Mouse (Mus musculus) neural tube, embryonic 11.5 days (tissue): ENCODE results near the gene Zfp940. TPM values are rescaled to one million over a fixed set of nuclear protein-coding genes. Genes with fewer than 3 reads are reported as not detected.

ENCODE experiments used
- ATAC-seq: fragments of 200-750 bp; cut with Nextera tagmentation; 2 replicates; pipeline ENCODE4 v1.8.0; 2017; ENCODE audit warnings: moderate number of reproducible peaks, mild to moderate bottlenecking, moderate TSS enrichment, moderate library complexity; ENCODE audit not compliant: insufficient read depth, low FRiP score, low TSS enrichment
- DNase-seq: peaks from one replicate; pipeline ENCODE4 v3.0.0-alpha.2; 2015; ENCODE audit warnings: low spot score
- H3K27ac ChIP-seq: fragments of 300-500 bp; sonication (generic); 2 replicates; pipeline ENCODE4 v1.5.1; 2014; ENCODE audit warnings: low read depth, mild to moderate bottlenecking, low read length
- H3K27me3 ChIP-seq: fragments of 300-500 bp; sonication (generic); 2 replicates; pipeline ENCODE4 v1.6.1; 2014; ENCODE audit warnings: mild to moderate bottlenecking, low read length, mixed read lengths; ENCODE audit not compliant: control insufficient read depth, insufficient read depth
- H3K36me3 ChIP-seq: fragments of 300-500 bp; sonication (generic); 2 replicates; pipeline ENCODE4 v1.6.1; 2014; ENCODE audit warnings: mild to moderate bottlenecking, low read length, moderate library complexity, mixed read lengths; ENCODE audit not compliant: control insufficient read depth, insufficient read depth
- H3K4me1 ChIP-seq: fragments of 300-500 bp; sonication (generic); 2 replicates; pipeline ENCODE4 v1.6.1; 2014; ENCODE audit warnings: low read length, mixed read lengths; ENCODE audit not compliant: control insufficient read depth, insufficient read depth
- H3K4me2 ChIP-seq: fragments of 300-500 bp; sonication (generic); 2 replicates; pipeline ENCODE4 v1.6.1; 2014; ENCODE audit warnings: low read depth, mild to moderate bottlenecking, moderate library complexity
- H3K4me3 ChIP-seq: fragments of 300-500 bp; sonication (generic); 2 replicates; pipeline ENCODE4 v1.5.1; 2014; ENCODE audit warnings: low read depth, low read length
- H3K9ac ChIP-seq: fragments of 300-500 bp; sonication (generic); 2 replicates; pipeline ENCODE4 v1.6.1; 2014; ENCODE audit warnings: mild to moderate bottlenecking, low read length
- H3K9me3 ChIP-seq: fragments of 300-500 bp; sonication (generic); 2 replicates; pipeline ENCODE4 v1.6.1; 2016; ENCODE audit warnings: low read length; ENCODE audit not compliant: control insufficient read depth
- WGBS: fragments of 180-500 bp; shearing (Covaris S2); extraction: QIAGEN DNeasy Blood & Tissue Kit; methylation state at CpG from one replicate; pipeline ENCODE4 v1.1.7; 2014; 5-methylcytosine and 5-hydroxymethylcytosine counted together
- polyA plus RNA-seq: library from polyadenylated mRNA; unstranded; fragments of >200 nt; fragmentation: Nextera tagmentation; extraction: Ambion mirVana; gene quantifications from 2 replicates; pipeline ENCODE4 v1.2.1, GENCODE M21; 2014

Zfp940 gene
- polyA plus RNA-seq, 1 experiment from 2014 or later = 12.4 TPM

GRCm38 (mm10) chr7:29785023-29785422 lies 68.4 kb downstream of the Zfp940 start:
- H3K4me1 ChIP-seq = peaks cover 7% of the 10 kb centered on the region
- DNase-seq (no peak), ATAC-seq (no peak)
- no peak overlapping the region for H3K27ac ChIP-seq
- H3K9me3 ChIP-seq = no peaks in the 10 kb centered on the region; the same call in 1 of the 2 replicates
- H3K9ac ChIP-seq = 0 out of 2 replicates have a peak overlapping the region, but pooled peaks have one; percentile 4
- no peaks in the 10 kb centered on the region for H3K27me3 ChIP-seq
- H3K36me3 ChIP-seq = peaks cover 5% of the 10 kb centered on the region
- WGBS = 66% methylated on average over 8 of the region's 8 CpGs
- peak overlapping the region; percentile 83 for H3K4me3 ChIP-seq
- peak overlapping the region; percentile 81 for H3K4me2 ChIP-seq

GRCm38 (mm10) chr7:29783871-29784551 lies 69.5 kb downstream of the Zfp940 start, which contains the start of gene Zfp30:
TSS of gene Zfp30 (plus strand) at chr7:29783998.
- Histone ChIP-seq H3K4me1 (peaks cover 7% of the 10 kb centered on the region), H3K4me3 (peak within 1 kb of the TSS; percentile 83), H3K36me3 (no peaks in the 10 kb centered on the region), H3K9ac (peak within 1 kb of the TSS; percentile 91), H3K27me3 (no peaks in the 10 kb centered on the region), H3K4me2 (peak within 1 kb of the TSS; percentile 81), H3K27ac (peak within 1 kb of the TSS; percentile 85), H3K9me3 (no peaks in the 10 kb centered on the region; the same call in 1 of the 2 replicates)
- 1% methylated on average over 45 of the region's 45 CpGs for WGBS
- DNase-seq (peak; percentile 93), ATAC-seq (peak; percentile 97)

Other genes starting within 250 kb of the Zfp940 start
- not detected in 2 replicates for gene Catsperg2, start 126.6 kb downstream of the Zfp940 start, polyA plus RNA-seq
- gene Zfp84, start 85.1 kb downstream of the Zfp940 start, polyA plus RNA-seq = 15.3 and 19.4 TPM in 2 replicates
- gene Zfp30, start 69.7 kb downstream of the Zfp940 start, polyA plus RNA-seq = 9.1 and 9.8 TPM in 2 replicates
- 22.8 and 26.0 TPM in 2 replicates for gene Zfp790, start 37.6 kb downstream of the Zfp940 start, polyA plus RNA-seq
- gene Zfp420, start 6.3 kb upstream of the Zfp940 start, polyA plus RNA-seq = 10.7 and 12.2 TPM in 2 replicates
- 14.4 and 15.0 TPM in 2 replicates for gene Zfp27, start 52.9 kb upstream of the Zfp940 start, polyA plus RNA-seq
- gene Zfp383, start 54.6 kb upstream of the Zfp940 start, polyA plus RNA-seq = 6.7 and 7.6 TPM in 2 replicates
- 11.0 and 12.9 TPM in 2 replicates for gene Zfp74, start 100.4 kb upstream of the Zfp940 start, polyA plus RNA-seq
- 19.5 and 21.5 TPM in 2 replicates for gene Zfp568, start 130.3 kb upstream of the Zfp940 start, polyA plus RNA-seq
- gene Zfp14, start 197.7 kb upstream of the Zfp940 start, polyA plus RNA-seq = 5.3 and 5.7 TPM in 2 replicates
- gene Zfp82, start 219.2 kb upstream of the Zfp940 start, polyA plus RNA-seq = 8.3 and 9.9 TPM in 2 replicates
- 0.80 and 1.7 TPM in 2 replicates for gene Gm26920, start 236.7 kb upstream of the Zfp940 start, polyA plus RNA-seq
- 15.3 and 16.4 TPM in 2 replicates for gene Zfp566, start 236.9 kb upstream of the Zfp940 start, polyA plus RNA-seq
- gene Zfp260, start 241.1 kb upstream of the Zfp940 start, polyA plus RNA-seq = 136 and 140 TPM in 2 replicates